Mouse (Mus musculus) hindbrain, embryonic 15.5 days (tissue): ENCODE measurements around the gene Zcchc13. TPM values are rescaled to one million over a fixed set of nuclear protein-coding genes. Genes with fewer than 3 reads are reported as not detected.

ENCODE experiments used
- ATAC-seq: fragments of 200-750 bp; cut with Nextera tagmentation; 2 replicates; pipeline ENCODE4 v1.8.0; 2017; ENCODE audit warnings: low read depth, moderate number of reproducible peaks, moderate TSS enrichment; ENCODE audit not compliant: low FRiP score
- H3K27ac ChIP-seq: fragments of 300-500 bp; sonication (generic); replicated peaks from 2 replicates; pipeline ENCODE4 v1.5.1; 2015; ENCODE audit warnings: mild to moderate bottlenecking, inconsistent platforms
- H3K27me3 ChIP-seq: fragments of 300-500 bp; sonication (generic); 2 replicates; pipeline ENCODE4 v1.6.1; 2015; ENCODE audit warnings: control low read depth, inconsistent platforms
- H3K36me3 ChIP-seq: fragments of 300-500 bp; sonication (generic); 2 replicates; pipeline ENCODE4 v1.6.1; 2015; ENCODE audit warnings: control low read depth, inconsistent platforms
- H3K4me1 ChIP-seq: fragments of 300-500 bp; sonication (generic); replicated peaks from 2 replicates; pipeline ENCODE4 v1.6.1; 2015; ENCODE audit warnings: control low read depth, inconsistent platforms
- H3K4me2 ChIP-seq: fragments of 300-500 bp; sonication (generic); 2 replicates; pipeline ENCODE4 v1.6.1; 2015; ENCODE audit warnings: moderate library complexity, mild to moderate bottlenecking, inconsistent platforms
- H3K4me3 ChIP-seq: fragments of 300-500 bp; sonication (generic); 2 replicates; pipeline ENCODE4 v1.5.1; 2015; ENCODE audit warnings: mild to moderate bottlenecking, inconsistent platforms
- H3K9ac ChIP-seq: fragments of 300-500 bp; sonication (generic); 2 replicates; pipeline ENCODE4 v1.6.1; 2015; ENCODE audit warnings: inconsistent platforms
- H3K9me3 ChIP-seq: fragments of 300-500 bp; sonication (generic); 2 replicates; pipeline ENCODE4 v1.6.1; 2016; ENCODE audit warnings: control low read depth, inconsistent platforms
- WGBS: fragments of 180-500 bp; shearing (Covaris S2); methylation state at CpG from one replicate; pipeline ENCODE4 v1.1.7; 2015; 5-methylcytosine and 5-hydroxymethylcytosine counted together
- polyA plus RNA-seq: library from polyadenylated mRNA; unstranded; fragments of >200 nt; fragmentation: Nextera tagmentation; extraction: Ambion mirVana; gene quantifications from 2 replicates; pipeline ENCODE4 v1.2.1, GENCODE M21; 2015

The Zcchc13 gene
- polyA plus RNA-seq, 1 experiment from 2014 or later = not detected

- H3K36me3 ChIP-seq = 0 out of 2 replicates have a peak, but pooled peaks cover 3% of the 10 kb centered on the region
- H3K4me2 ChIP-seq = peak overlapping the region; percentile 62
- H3K27ac ChIP-seq = peak overlapping the region; percentile 89
- H3K9ac ChIP-seq = peak overlapping the region; percentile 31; the same call in 1 of the 2 replicates
- peaks cover 27% of the 10 kb centered on the region for H3K4me1 ChIP-seq
- no peaks in the 10 kb centered on the region for H3K27me3 ChIP-seq
- H3K4me3 ChIP-seq = peak overlapping the region; percentile 47
- no peak for ATAC-seq
- no peaks in the 10 kb centered on the region for H3K9me3 ChIP-seq
- WGBS = 22% methylated on average over 8 of the region's 8 CpGs
Measured at GRCm38 (mm10) chrX:103617405-103618095, 12.8 kb upstream of the Zcchc13 start.

- Histone ChIP-seq H3K4me2 (peak overlapping the region; percentile 67), H3K9ac (peak overlapping the region; percentile 62), H3K27me3 (peaks cover 2% of the 10 kb centered on the region; the same call in 1 of the 2 replicates), H3K36me3 (no peaks in the 10 kb centered on the region), H3K27ac (peak overlapping the region; percentile 89), H3K9me3 (no peaks in the 10 kb centered on the region), H3K4me1 (peaks cover 17% of the 10 kb centered on the region; the same call in 1 of the 2 replicates), H3K4me3 (peak overlapping the region; percentile 50)
- WGBS = 4% methylated on average over 8 of the region's 8 CpGs
- no peak; the same call in 1 of the 2 replicates for ATAC-seq
Measured at GRCm38 (mm10) chrX:103621799-103622198, 8.6 kb upstream of the Zcchc13 start.

GRCm38 (mm10) chrX:103622260-103622934 lies 8.0 kb upstream of the Zcchc13 start:
- no peaks in the 10 kb centered on the region for H3K9me3 ChIP-seq
- no peaks in the 10 kb centered on the region for H3K36me3 ChIP-seq
- peak overlapping the region; percentile 89 for H3K27ac ChIP-seq
- peak overlapping the region; percentile 50 for H3K4me3 ChIP-seq
- WGBS = 1% methylated on average over 33 of the region's 33 CpGs
- peak overlapping the region; percentile 62 for H3K9ac ChIP-seq
- H3K27me3 ChIP-seq = peaks cover 2% of the 10 kb centered on the region; the same call in 1 of the 2 replicates
- H3K4me1 ChIP-seq = peaks cover 17% of the 10 kb centered on the region; the same call in 1 of the 2 replicates
- ATAC-seq = peak; percentile 97
- H3K4me2 ChIP-seq = peak overlapping the region; percentile 67

- peaks cover 2% of the 10 kb centered on the region; the same call in 1 of the 2 replicates for H3K27me3 ChIP-seq
- H3K4me1 ChIP-seq = peaks cover 13% of the 10 kb centered on the region; the same call in 1 of the 2 replicates
- peak overlapping the region; percentile 74; the same call in 1 of the 2 replicates for H3K27ac ChIP-seq
- 3% methylated on average over 13 of the region's 13 CpGs for WGBS
- no peaks in the 10 kb centered on the region for H3K36me3 ChIP-seq
- no peaks in the 10 kb centered on the region for H3K9me3 ChIP-seq
- H3K4me2 ChIP-seq = peak overlapping the region; percentile 67
- H3K9ac ChIP-seq = peak overlapping the region; percentile 62
- H3K4me3 ChIP-seq = peak overlapping the region; percentile 50
- ATAC-seq = no peak; the same call in 1 of the 2 replicates
Measured at GRCm38 (mm10) chrX:103622935-103623280, 7.5 kb upstream of the Zcchc13 start.

GRCm38 (mm10) chrX:103623411-103623845 lies 7.0 kb upstream of the Zcchc13 start:
- Histone ChIP-seq H3K27ac (peak overlapping the region; percentile 74), H3K27me3 (peaks cover 5% of the 10 kb centered on the region; the same call in 1 of the 2 replicates), H3K36me3 (no peaks in the 10 kb centered on the region), H3K4me2 (peak overlapping the region; percentile 67), H3K9ac (peak overlapping the region; percentile 62), H3K9me3 (no peaks in the 10 kb centered on the region), H3K4me1 (peaks cover 8% of the 10 kb centered on the region; the same call in 1 of the 2 replicates), H3K4me3 (peak overlapping the region; percentile 50)
- ATAC-seq = peak; percentile 63
- under 1% methylated on average over 27 of the region's 28 CpGs for WGBS

GRCm38 (mm10) chrX:103624426-103625168 lies 5.8 kb upstream of the Zcchc13 start:
- WGBS = 30% methylated on average over 5 of the region's 5 CpGs
- no peak overlapping the region for H3K9ac ChIP-seq
- H3K27ac ChIP-seq = no peak overlapping the region
- peaks cover 5% of the 10 kb centered on the region; the same call in 1 of the 2 replicates for H3K27me3 ChIP-seq
- ATAC-seq = no peak
- H3K4me3 ChIP-seq = no peak overlapping the region
- peaks cover 8% of the 10 kb centered on the region; the same call in 1 of the 2 replicates for H3K4me1 ChIP-seq
- H3K9me3 ChIP-seq = no peaks in the 10 kb centered on the region
- H3K4me2 ChIP-seq = no peak overlapping the region
- H3K36me3 ChIP-seq = no peaks in the 10 kb centered on the region

GRCm38 (mm10) chrX:103628890-103629289 lies 1.5 kb upstream of the Zcchc13 start:
- no peak overlapping the region for H3K4me2 ChIP-seq
- 76% methylated on average over 1 of the region's 1 CpGs for WGBS
- H3K27me3 ChIP-seq = peaks cover 12% of the 10 kb centered on the region
- no peak overlapping the region for H3K9ac ChIP-seq
- H3K4me3 ChIP-seq = no peak overlapping the region
- no peaks in the 10 kb centered on the region for H3K36me3 ChIP-seq
- H3K27ac ChIP-seq = no peak overlapping the region
- no peak for ATAC-seq
- no peaks in the 10 kb centered on the region for H3K4me1 ChIP-seq
- no peaks in the 10 kb centered on the region for H3K9me3 ChIP-seq

GRCm38 (mm10) chrX:103633895-103634294 lies 3.5 kb downstream of the Zcchc13 start:
- peaks cover 12% of the 10 kb centered on the region; the same call in 1 of the 2 replicates for H3K27me3 ChIP-seq
- H3K27ac ChIP-seq = no peak overlapping the region
- no peak overlapping the region for H3K4me3 ChIP-seq
- no peaks in the 10 kb centered on the region for H3K36me3 ChIP-seq
- no peak overlapping the region for H3K9ac ChIP-seq
- H3K4me2 ChIP-seq = no peak overlapping the region
- no peaks in the 10 kb centered on the region for H3K4me1 ChIP-seq
- ATAC-seq = no peak
- H3K9me3 ChIP-seq = no peaks in the 10 kb centered on the region

- Histone ChIP-seq H3K36me3 (no peaks in the 10 kb centered on the region), H3K9me3 (no peaks in the 10 kb centered on the region), H3K27ac (no peak overlapping the region), H3K9ac (no peak overlapping the region), H3K4me3 (no peak overlapping the region), H3K27me3 (peaks cover 11% of the 10 kb centered on the region; the same call in 1 of the 2 replicates), H3K4me2 (no peak overlapping the region), H3K4me1 (no peaks in the 10 kb centered on the region)
- no peak for ATAC-seq
Measured at GRCm38 (mm10) chrX:103636021-103636420, 5.6 kb downstream of the Zcchc13 start.

- Histone ChIP-seq H3K4me3 (no peak overlapping the region), H3K4me2 (no peak overlapping the region), H3K9ac (no peak overlapping the region), H3K27me3 (0 out of 2 replicates have a peak, but pooled peaks cover 19% of the 10 kb centered on the region), H3K36me3 (no peaks in the 10 kb centered on the region), H3K9me3 (no peaks in the 10 kb centered on the region), H3K27ac (no peak overlapping the region), H3K4me1 (no peaks in the 10 kb centered on the region)
- no peak for ATAC-seq
- 86% methylated on average over 5 of the region's 5 CpGs for WGBS
Measured at GRCm38 (mm10) chrX:103638566-103638965, 8.2 kb downstream of the Zcchc13 start.

GRCm38 (mm10) chrX:103644301-103644700 lies 13.9 kb downstream of the Zcchc13 start:
- no peak overlapping the region for H3K27ac ChIP-seq
- ATAC-seq = no peak
- H3K27me3 ChIP-seq = peaks cover 22% of the 10 kb centered on the region; the same call in 1 of the 2 replicates
- H3K36me3 ChIP-seq = no peaks in the 10 kb centered on the region
- 79% methylated on average over 1 of the region's 1 CpGs for WGBS
- no peak overlapping the region for H3K9ac ChIP-seq
- H3K4me1 ChIP-seq = no peaks in the 10 kb centered on the region
- no peak overlapping the region for H3K4me2 ChIP-seq
- H3K4me3 ChIP-seq = no peak overlapping the region
- H3K9me3 ChIP-seq = no peaks in the 10 kb centered on the region
